Mouse (Mus musculus) urinary bladder, postnatal 25 days (tissue): ENCODE results near the gene Cacna2d2.

Experiments
- DNase-seq: peaks from one replicate; pipeline ENCODE4 v3.0.0; 2022; ENCODE audit warnings: low spot score

Cacna2d2 gene

GRCm38 (mm10) chr9:107500708-107501286 lies 101.4 kb downstream of the Cacna2d2 start:
- no peak for DNase-seq

GRCm38 (mm10) chr9:107502131-107502846 lies 102.9 kb downstream of the Cacna2d2 start:
- no peak for DNase-seq

- DNase-seq = no peak
Observed at GRCm38 (mm10) chr9:107504662-107505537, 105.5 kb downstream of the Cacna2d2 start.

- no peak for DNase-seq
Observed at GRCm38 (mm10) chr9:107508266-107508665, 108.9 kb downstream of the Cacna2d2 start.

- no peak for DNase-seq
Observed at GRCm38 (mm10) chr9:107510384-107511100, 111.1 kb downstream of the Cacna2d2 start.

- DNase-seq = no peak
Observed at GRCm38 (mm10) chr9:107511436-107511835, 112.0 kb downstream of the Cacna2d2 start.

- no peak for DNase-seq
Observed at GRCm38 (mm10) chr9:107512326-107512725, 112.9 kb downstream of the Cacna2d2 start.

- peak; percentile 85 for DNase-seq
Observed at GRCm38 (mm10) chr9:107514303-107514955, 115.0 kb downstream of the Cacna2d2 start.

GRCm38 (mm10) chr9:107520331-107520730 lies 120.9 kb downstream of the Cacna2d2 start:
- no peak for DNase-seq

- no peak for DNase-seq
Observed at GRCm38 (mm10) chr9:107521190-107521589, 121.8 kb downstream of the Cacna2d2 start.

- DNase-seq = no peak
Observed at GRCm38 (mm10) chr9:107521711-107522399, 122.4 kb downstream of the Cacna2d2 start.

- no peak for DNase-seq
Observed at GRCm38 (mm10) chr9:107522400-107522711, 122.9 kb downstream of the Cacna2d2 start.

GRCm38 (mm10) chr9:107526198-107527026 lies 127.0 kb downstream of the Cacna2d2 start:
- peak; percentile 80 for DNase-seq

- peak; percentile 75 for DNase-seq
Observed at GRCm38 (mm10) chr9:107533791-107534407, 134.5 kb downstream of the Cacna2d2 start, which contains the start of gene Tmem115. Gene Tmem115, plus strand, starts transcription at chr9:107533945.

- DNase-seq = peak; percentile 39
Observed at GRCm38 (mm10) chr9:107534408-107535202, 135.2 kb downstream of the Cacna2d2 start.

- DNase-seq = no peak
Observed at GRCm38 (mm10) chr9:107538231-107538630, 138.8 kb downstream of the Cacna2d2 start.

- no peak for DNase-seq
Observed at GRCm38 (mm10) chr9:107538711-107539110, 139.3 kb downstream of the Cacna2d2 start.

- no peak for DNase-seq
Observed at GRCm38 (mm10) chr9:107539940-107540339, 140.5 kb downstream of the Cacna2d2 start.

GRCm38 (mm10) chr9:107540420-107540819 lies 141.0 kb downstream of the Cacna2d2 start:
- DNase-seq = no peak
